Mouse (Mus musculus) naive thymus-derived CD4-positive, alpha-beta T cell, adult 2 months (primary cell): Measurements from ENCODE around the gene Mcidas.

Source experiments
- DNase-seq: peaks from one replicate; pipeline ENCODE4 v3.0.0-alpha.2; 2011; ENCODE audit warnings: low read depth

The Mcidas gene

DNA sequence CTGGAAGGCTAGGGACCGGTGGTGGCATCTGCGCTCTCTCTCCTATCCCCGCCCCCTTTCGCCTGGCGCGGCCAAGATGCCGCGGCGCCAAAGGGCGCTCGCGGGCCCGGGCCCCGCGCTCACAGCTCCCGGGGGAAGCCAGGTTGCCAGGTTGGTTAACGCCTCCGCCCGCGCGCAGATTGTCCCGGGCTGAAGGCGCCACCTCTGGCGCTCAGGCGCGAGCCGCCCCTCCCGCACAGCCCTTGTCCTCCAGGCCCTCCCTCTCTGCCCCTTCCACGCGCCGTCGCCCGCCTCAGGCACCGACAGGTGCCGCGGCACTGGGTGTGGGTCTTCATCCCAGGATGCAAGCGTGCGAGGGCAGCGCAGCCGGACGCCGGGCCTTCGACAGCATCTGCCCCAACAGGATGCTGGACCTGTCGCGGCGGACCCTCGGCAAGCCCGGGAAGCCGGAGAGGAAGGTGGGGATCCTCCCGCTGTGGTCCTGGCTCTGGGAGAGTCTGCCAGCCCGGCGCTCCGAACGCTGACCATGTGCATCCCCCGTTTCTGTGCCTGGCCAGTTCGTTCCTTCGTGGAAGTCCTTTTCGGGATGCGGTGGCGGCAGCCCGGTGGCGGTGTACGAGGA is at the start of gene Mcidas:
TSS of gene Mcidas (plus strand) at position 315 of the 622 bp plus-strand sequence.
- peak; percentile 56 for DNase-seq

GRCm38 (mm10) chr13:112945312-112945711 is 48.3 kb upstream of the Mcidas start:
- DNase-seq, result no peak

- no peak for DNase-seq
Observed at GRCm38 (mm10) chr13:112945900-112946299, 47.7 kb upstream of the Mcidas start.

- no peak for DNase-seq
Observed at GRCm38 (mm10) chr13:112954067-112954466, 39.6 kb upstream of the Mcidas start.

DNA sequence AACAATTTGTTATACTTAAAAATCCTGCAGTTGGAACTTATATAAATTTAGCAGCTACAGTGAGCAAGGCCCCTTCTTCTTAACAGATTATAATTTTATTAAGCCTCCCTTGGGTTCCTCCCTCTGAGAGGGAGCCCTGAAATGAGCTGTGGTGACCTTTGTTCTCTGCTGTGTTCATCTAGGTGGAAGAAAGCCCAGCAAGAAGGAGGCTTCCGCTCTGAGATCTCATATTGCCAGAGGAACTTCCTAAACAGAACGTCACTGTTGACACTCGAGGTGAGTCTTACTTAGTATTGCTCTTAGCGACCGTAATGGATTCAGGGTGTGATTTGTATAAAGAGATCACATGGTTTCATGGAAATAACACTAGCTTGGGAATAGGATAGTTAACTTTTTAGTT is 30.6 kb upstream of the Mcidas start:
- no peak for DNase-seq

GRCm38 (mm10) chr13:112964421-112964820 is 29.2 kb upstream of the Mcidas start:
- no peak for DNase-seq

DNA sequence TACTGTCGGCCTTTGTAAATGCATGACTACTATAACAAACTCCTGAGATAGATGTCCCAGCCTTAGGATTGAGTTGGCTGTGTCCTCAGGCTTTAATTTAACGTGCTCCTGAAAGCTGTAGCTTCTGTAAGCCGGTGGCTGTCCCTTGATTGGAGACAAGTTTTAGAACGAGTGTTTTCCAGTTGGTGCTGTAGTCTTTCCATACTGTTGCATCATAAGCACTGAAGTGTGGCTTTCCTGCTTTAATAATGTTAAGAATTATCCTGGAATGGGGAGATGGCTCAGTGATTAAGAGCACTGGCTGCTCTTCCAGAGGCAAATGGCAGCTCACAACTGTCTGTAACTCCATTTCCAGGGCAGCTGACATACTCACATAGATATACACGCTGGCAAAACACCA is 26.4 kb upstream of the Mcidas start:
- no peak for DNase-seq

- DNase-seq, result no peak
Observed at GRCm38 (mm10) chr13:112976720-112977119, 16.9 kb upstream of the Mcidas start.

GRCm38 (mm10) chr13:112985605-112986450 is 7.8 kb upstream of the Mcidas start:
- DNase-seq, result no peak

- DNase-seq, result peak; percentile 36
Observed at GRCm38 (mm10) chr13:112986451-112986950, 7.1 kb upstream of the Mcidas start.

DNA sequence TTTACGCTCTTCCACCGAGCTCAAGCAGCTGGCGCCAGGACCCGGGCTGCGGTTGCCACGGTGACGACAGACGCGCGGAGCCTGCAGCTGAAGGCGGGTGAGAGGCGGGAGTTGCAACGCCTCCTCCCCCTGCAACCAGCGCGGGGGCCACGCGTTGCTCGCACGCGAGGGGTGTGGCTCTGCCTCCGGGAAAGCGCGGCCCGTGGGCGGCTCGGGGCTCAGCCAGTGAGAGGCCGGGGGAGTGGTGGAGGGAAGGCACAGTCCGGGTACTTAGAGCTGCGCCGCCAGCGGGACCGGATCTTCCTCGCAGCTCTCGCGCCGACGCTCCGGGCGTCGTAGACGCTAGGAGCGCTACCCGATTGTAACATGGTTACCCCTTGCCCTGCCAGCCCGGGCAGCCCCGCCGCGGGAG is 6.1 kb upstream of the Mcidas start, which contains the start of gene Ccno:
TSS of gene Ccno (plus strand) at position 271 of the 412 bp plus-strand sequence.
- DNase-seq, result peak; percentile 96

DNA sequence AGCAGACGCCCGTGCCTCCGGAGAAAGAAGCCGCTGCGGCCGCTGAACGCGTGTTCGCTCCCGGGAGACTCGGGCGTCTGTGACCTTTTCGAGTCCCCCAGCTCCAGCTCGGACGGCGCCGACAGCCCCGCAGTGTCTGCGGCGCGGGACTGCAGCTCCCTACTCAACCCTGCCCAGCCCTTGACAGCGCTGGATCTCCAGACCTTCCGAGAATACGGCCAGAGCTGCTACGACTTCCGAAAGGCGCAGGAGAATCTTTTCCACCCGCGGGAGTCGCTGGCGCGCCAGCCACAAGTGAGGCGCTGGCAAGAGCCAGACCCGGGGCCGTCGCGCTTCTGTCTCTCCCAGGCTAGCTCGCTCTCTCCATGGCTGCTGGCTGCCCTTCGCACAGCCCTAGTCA is 5.7 kb upstream of the Mcidas start:
- no peak for DNase-seq

- peak; percentile 49 for DNase-seq
Observed at GRCm38 (mm10) chr13:112988866-112989265, 4.8 kb upstream of the Mcidas start.

GRCm38 (mm10) chr13:112989541-112989940 is 4.1 kb upstream of the Mcidas start:
- no peak for DNase-seq

GRCm38 (mm10) chr13:112990346-112990745 is 3.3 kb upstream of the Mcidas start:
- no peak for DNase-seq

- peak; percentile 86 for DNase-seq
Observed at GRCm38 (mm10) chr13:112994191-112994590, 546 bp downstream of the Mcidas start.

GRCm38 (mm10) chr13:112996407-112996806 is 2.8 kb downstream of the Mcidas start:
- no peak for DNase-seq

GRCm38 (mm10) chr13:112997369-112997768 is 3.7 kb downstream of the Mcidas start:
- DNase-seq, result no peak

DNA sequence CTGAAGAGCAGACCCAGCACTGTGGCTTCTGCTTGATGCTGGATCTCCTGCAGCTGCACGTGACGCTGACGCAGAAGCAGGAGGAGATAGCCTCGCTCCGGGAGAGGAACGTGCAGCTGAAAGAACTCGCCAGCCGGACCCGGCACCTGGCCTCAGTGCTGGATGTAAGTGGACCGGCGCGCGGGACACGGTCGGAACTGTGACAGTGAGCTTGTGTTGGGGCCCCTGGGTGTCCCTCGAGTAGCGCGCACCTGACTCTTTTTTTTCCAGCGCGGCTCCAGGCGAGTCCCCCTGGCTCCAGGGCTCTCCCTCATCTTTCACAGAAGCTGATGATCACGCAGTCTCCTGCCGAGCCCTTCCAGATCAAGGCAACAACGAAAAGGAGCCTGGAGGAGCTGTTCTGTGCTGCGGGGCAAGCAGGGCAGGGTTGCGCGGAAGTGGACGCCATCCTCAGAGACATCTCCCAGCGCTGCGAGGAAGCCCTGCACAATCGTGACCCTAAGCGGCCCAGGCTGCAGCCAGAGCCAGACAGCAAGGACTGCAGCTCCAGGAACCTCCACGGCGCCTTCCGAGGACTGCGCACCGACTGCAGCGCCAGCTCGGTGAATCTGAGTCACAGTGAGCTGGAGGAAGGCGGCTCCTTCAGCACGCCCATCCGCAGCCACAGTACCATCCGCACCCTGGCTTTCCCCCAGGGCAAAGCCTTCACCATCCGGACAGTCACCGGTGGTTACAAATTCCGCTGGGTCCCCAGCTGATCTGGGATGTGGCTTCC is 5.0 kb downstream of the Mcidas start:
- DNase-seq, result peak; percentile 47

- DNase-seq, result no peak
Observed at GRCm38 (mm10) chr13:113000090-113000489, 6.4 kb downstream of the Mcidas start.

DNA sequence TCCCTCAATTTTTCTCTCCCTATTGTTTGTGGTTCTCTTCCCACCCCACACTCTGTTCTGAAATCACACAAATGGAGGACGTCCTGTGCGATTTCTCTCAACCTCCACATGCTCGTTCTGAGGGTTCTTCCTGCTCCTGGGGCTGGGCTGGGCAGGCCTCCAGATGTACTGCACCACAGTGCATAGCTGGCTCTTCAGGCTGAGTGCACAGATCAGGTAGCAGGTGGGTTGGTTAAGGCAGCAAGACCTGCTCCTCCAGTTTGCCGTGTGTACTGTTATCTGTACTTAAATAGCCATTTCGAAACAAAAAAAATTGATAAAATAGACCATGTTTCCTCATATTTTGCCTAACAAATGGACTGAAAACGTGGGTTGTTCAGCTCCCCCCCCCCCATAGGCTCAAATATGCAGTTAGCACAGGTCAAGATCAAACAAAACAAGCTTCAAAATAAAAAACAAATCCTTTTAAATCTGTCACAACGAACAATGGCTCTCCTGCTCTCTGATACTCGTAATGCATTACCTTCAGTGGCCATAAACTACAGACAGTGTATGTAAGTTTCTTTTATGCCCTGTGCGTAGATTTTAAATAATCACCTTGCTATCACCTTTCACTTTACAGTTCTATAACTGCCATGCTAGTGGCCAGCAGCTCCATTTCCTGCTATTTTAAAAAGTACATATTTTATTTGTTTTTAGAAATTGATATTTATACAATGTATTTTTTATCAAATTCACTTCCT is 7.1 kb downstream of the Mcidas start:
- DNase-seq, result no peak

DNA sequence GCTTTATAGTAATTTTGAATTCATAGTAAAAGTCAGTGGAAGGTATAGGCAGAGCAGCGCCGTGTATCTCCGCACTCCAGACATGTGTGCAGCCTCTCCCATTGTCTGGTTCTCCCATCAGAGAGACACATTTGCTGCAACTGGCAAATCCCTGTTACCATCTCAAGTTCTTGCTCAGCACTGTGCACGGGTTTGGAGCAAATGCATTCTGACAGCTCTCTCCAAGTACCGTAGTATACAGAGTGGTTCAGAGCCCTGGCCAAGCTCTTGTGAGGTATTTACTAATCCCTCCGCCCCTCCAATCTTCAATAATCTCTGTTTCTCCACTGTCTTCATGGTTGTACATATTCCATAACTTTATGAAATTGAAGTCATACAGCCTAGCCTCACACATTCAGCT is 19.0 kb downstream of the Mcidas start:
- DNase-seq, result no peak
